Mouse (Mus musculus): Measurements from ENCODE around the gene Sipa1l2. TPM values are rescaled to one million over a fixed set of nuclear protein-coding genes. Genes with fewer than 3 reads are reported as not detected.

Gene Sipa1l2
- polyA plus RNA-seq, 1 experiment, result 8.1 TPM

GRCm38 (mm10) chr8:125502828-125503227, 66.8 kb downstream of the Sipa1l2 start:
- H3K36me3 ChIP-seq (ENCODE audit: control insufficient read depth, insufficient read depth, low read length), result no peaks in the 10 kb centered on the region
- DNase-seq, result no peak
- H3K4me1 ChIP-seq (ENCODE audit: control insufficient read depth, insufficient read depth, low read length), result peaks cover 9% of the 10 kb centered on the region
- H3K27ac ChIP-seq (ENCODE audit: insufficient read depth, low read depth, low read length), result no peak overlapping the region
- WGBS, result 74% methylated on average over 3 of the region's 3 CpGs
- no peaks in the 10 kb centered on the region for H3K27me3 ChIP-seq (replicated peaks; ENCODE audit: control insufficient read depth, insufficient read depth, low read length)
- no peak for TF ChIP-seq CTCF (conservative IDR thresholded peaks at IDR 0.05; ENCODE audit: insufficient read depth, insufficient read length, low read depth, low read length)
- TF ChIP-seq POLR2A (IDR thresholded peaks at IDR 0.05; ENCODE audit: low read depth, low read length), result no peak
- no peak overlapping the region for H3K4me3 ChIP-seq (ENCODE audit: insufficient read depth, low read depth, low read length)

- H3K36me3 ChIP-seq (ENCODE audit: control insufficient read depth, insufficient read depth, low read length), result no peaks in the 10 kb centered on the region
- no peak overlapping the region for H3K4me3 ChIP-seq (ENCODE audit: insufficient read depth, low read depth, low read length)
- peaks cover 4% of the 10 kb centered on the region; the same call in 1 of the 2 replicates for H3K4me1 ChIP-seq (ENCODE audit: control insufficient read depth, insufficient read depth, low read length)
- WGBS, result 86% methylated on average over 5 of the region's 5 CpGs
- no peak for DNase-seq
- H3K27me3 ChIP-seq (replicated peaks; ENCODE audit: control insufficient read depth, insufficient read depth, low read length), result no peaks in the 10 kb centered on the region
- TF ChIP-seq POLR2A (IDR thresholded peaks at IDR 0.05; ENCODE audit: low read depth, low read length) (no peak), CTCF (conservative IDR thresholded peaks at IDR 0.05; ENCODE audit: insufficient read depth, insufficient read length, low read depth, low read length) (no peak)
- no peak overlapping the region for H3K27ac ChIP-seq (ENCODE audit: insufficient read depth, low read depth, low read length)
Observed at GRCm38 (mm10) chr8:125500005-125500404, 69.6 kb downstream of the Sipa1l2 start.

GRCm38 (mm10) chr8:125498508-125498907, 71.1 kb downstream of the Sipa1l2 start:
- H3K27ac ChIP-seq (ENCODE audit: insufficient read depth, low read depth, low read length), result no peak overlapping the region
- TF ChIP-seq CTCF (conservative IDR thresholded peaks at IDR 0.05; ENCODE audit: insufficient read depth, insufficient read length, low read depth, low read length) (no peak), POLR2A (IDR thresholded peaks at IDR 0.05; ENCODE audit: low read depth, low read length) (no peak)
- H3K4me3 ChIP-seq (ENCODE audit: insufficient read depth, low read depth, low read length), result no peak overlapping the region
- no peaks in the 10 kb centered on the region for H3K36me3 ChIP-seq (ENCODE audit: control insufficient read depth, insufficient read depth, low read length)
- no peak for DNase-seq
- no peaks in the 10 kb centered on the region for H3K27me3 ChIP-seq (replicated peaks; ENCODE audit: control insufficient read depth, insufficient read depth, low read length)
- H3K4me1 ChIP-seq (ENCODE audit: control insufficient read depth, insufficient read depth, low read length), result no peaks in the 10 kb centered on the region
- 63% methylated on average over 10 of the region's 10 CpGs for WGBS

- H3K27ac ChIP-seq (ENCODE audit: insufficient read depth, low read depth, low read length), result no peak overlapping the region
- TF ChIP-seq CTCF (conservative IDR thresholded peaks at IDR 0.05; ENCODE audit: insufficient read depth, insufficient read length, low read depth, low read length) (no peak), POLR2A (IDR thresholded peaks at IDR 0.05; ENCODE audit: low read depth, low read length) (no peak)
- WGBS, result 80% methylated on average over 2 of the region's 2 CpGs
- no peaks in the 10 kb centered on the region for H3K4me1 ChIP-seq (ENCODE audit: control insufficient read depth, insufficient read depth, low read length)
- H3K4me3 ChIP-seq (ENCODE audit: insufficient read depth, low read depth, low read length), result no peak overlapping the region
- no peak for DNase-seq
- no peaks in the 10 kb centered on the region for H3K27me3 ChIP-seq (replicated peaks; ENCODE audit: control insufficient read depth, insufficient read depth, low read length)
- no peaks in the 10 kb centered on the region for H3K36me3 ChIP-seq (ENCODE audit: control insufficient read depth, insufficient read depth, low read length)
Observed at GRCm38 (mm10) chr8:125495545-125495944, 74.1 kb downstream of the Sipa1l2 start.

GRCm38 (mm10) chr8:125493254-125493815, 76.3 kb downstream of the Sipa1l2 start:
- TF ChIP-seq CTCF (conservative IDR thresholded peaks at IDR 0.05; ENCODE audit: insufficient read depth, insufficient read length, low read depth, low read length), result no peak
- no peak for TF ChIP-seq POLR2A (IDR thresholded peaks at IDR 0.05; ENCODE audit: low read depth, low read length)
- DNase-seq, result no peak
- H3K36me3 ChIP-seq (ENCODE audit: control insufficient read depth, insufficient read depth, low read length), result no peaks in the 10 kb centered on the region
- H3K27me3 ChIP-seq (replicated peaks; ENCODE audit: control insufficient read depth, insufficient read depth, low read length), result no peaks in the 10 kb centered on the region
- WGBS, result 61% methylated on average over 6 of the region's 6 CpGs
- no peaks in the 10 kb centered on the region for H3K4me1 ChIP-seq (ENCODE audit: control insufficient read depth, insufficient read depth, low read length)
- no peak overlapping the region for H3K27ac ChIP-seq (ENCODE audit: insufficient read depth, low read depth, low read length)
- no peak overlapping the region for H3K4me3 ChIP-seq (ENCODE audit: insufficient read depth, low read depth, low read length)

GRCm38 (mm10) chr8:125492416-125492815, 77.2 kb downstream of the Sipa1l2 start:
- WGBS, result 86% methylated on average over 11 of the region's 11 CpGs
- Histone ChIP-seq H3K27me3 (replicated peaks; ENCODE audit: control insufficient read depth, insufficient read depth, low read length) (no peaks in the 10 kb centered on the region), H3K36me3 (ENCODE audit: control insufficient read depth, insufficient read depth, low read length) (no peaks in the 10 kb centered on the region), H3K4me1 (ENCODE audit: control insufficient read depth, insufficient read depth, low read length) (no peaks in the 10 kb centered on the region), H3K27ac (ENCODE audit: insufficient read depth, low read depth, low read length) (no peak overlapping the region), H3K4me3 (ENCODE audit: insufficient read depth, low read depth, low read length) (no peak overlapping the region)
- no peak for DNase-seq
- no peak for TF ChIP-seq CTCF (conservative IDR thresholded peaks at IDR 0.05; ENCODE audit: insufficient read depth, insufficient read length, low read depth, low read length)
- no peak for TF ChIP-seq POLR2A (IDR thresholded peaks at IDR 0.05; ENCODE audit: low read depth, low read length)

GRCm38 (mm10) chr8:125488747-125489146, 80.9 kb downstream of the Sipa1l2 start:
- no peaks in the 10 kb centered on the region for H3K36me3 ChIP-seq (ENCODE audit: control insufficient read depth, insufficient read depth, low read length)
- no peaks in the 10 kb centered on the region for H3K4me1 ChIP-seq (ENCODE audit: control insufficient read depth, insufficient read depth, low read length)
- no peaks in the 10 kb centered on the region for H3K27me3 ChIP-seq (replicated peaks; ENCODE audit: control insufficient read depth, insufficient read depth, low read length)
- H3K4me3 ChIP-seq (ENCODE audit: insufficient read depth, low read depth, low read length), result no peak overlapping the region
- no peak overlapping the region for H3K27ac ChIP-seq (ENCODE audit: insufficient read depth, low read depth, low read length)
- TF ChIP-seq POLR2A (IDR thresholded peaks at IDR 0.05; ENCODE audit: low read depth, low read length) (no peak), CTCF (conservative IDR thresholded peaks at IDR 0.05; ENCODE audit: insufficient read depth, insufficient read length, low read depth, low read length) (no peak)
- WGBS, result 34% methylated on average over 1 of the region's 1 CpGs
- DNase-seq, result peak; percentile 48
